25 mouse cellular contexts compared by ENCODE assay signal in genomic region chr10:61488522-61489110, GRCm38 (mm10). TPM values are rescaled to one million over a fixed set of nuclear protein-coding genes. Genes with fewer than 3 reads are reported as not detected.
DNase-seq lines count a peak whose midpoint lies in the region; ATAC-seq lines count a peak whose summit lies in the region.
"Had no signal": no experiment of that assay in that cellular context is flagged by ENCODE, and none has a peak within 500 bp of the region (broad histone marks: within the 10 kb centered on the region; RNA-seq: fewer than 3 reads in every experiment).

No protein-coding gene starts in this region.

- WGBS in liver, embryonic 12.5 days (ENCODE audit: insufficient replicate concordance), result 74% methylated on average over 6 of the region's 6 CpGs
- WGBS in liver, embryonic 11.5 days, result 81% methylated on average over 6 of the region's 6 CpGs

- peaks cover 62% of the 10 kb centered on the region for H3K4me1 ChIP-seq in liver, embryonic 12.5 days
- H3K4me1 ChIP-seq in liver, embryonic 11.5 days (replicated peaks; ENCODE audit: control insufficient read depth, insufficient read depth, low read length), result peaks cover 9% of the 10 kb centered on the region
- H3K4me1 ChIP-seq: embryonic facial prominence, embryonic 12.5 days; embryonic facial prominence, embryonic 15.5 days had no signal

- no peak overlapping the region for H3K4me2 ChIP-seq in liver, embryonic 12.5 days
- H3K4me2 ChIP-seq in liver, embryonic 11.5 days, result no peak overlapping the region
- H3K4me2 ChIP-seq: embryonic facial prominence, embryonic 12.5 days; embryonic facial prominence, embryonic 15.5 days; heart, embryonic 13.5 days; hindbrain, embryonic 14.5 days had no signal

- H3K27me3 ChIP-seq in liver, embryonic 12.5 days (replicated peaks), result no peaks in the 10 kb centered on the region
- no peaks in the 10 kb centered on the region for H3K27me3 ChIP-seq in liver, embryonic 11.5 days (replicated peaks; ENCODE audit: control insufficient read depth, insufficient read depth, low read length)
- H3K27me3 ChIP-seq: embryonic facial prominence, embryonic 12.5 days; embryonic facial prominence, embryonic 15.5 days; heart, embryonic 13.5 days had no signal

- no peak for ATAC-seq in liver, embryonic 12.5 days
- no peak for ATAC-seq in liver, embryonic 11.5 days (replicated peaks; ENCODE audit: low FRiP score)
- ATAC-seq: activated CD4-positive, CD25-positive, alpha-beta regulatory T cell, adult 4 months; forebrain, embryonic 14.5 days; forebrain, postnatal 0 days; hindbrain, postnatal 0 days; inflammation-experienced regulatory T-cells, adult 6 months; intestine, embryonic 16.5 days had no signal

- no peaks in the 10 kb centered on the region for H3K36me3 ChIP-seq in liver, embryonic 12.5 days
- H3K36me3 ChIP-seq in liver, embryonic 11.5 days (ENCODE audit: control insufficient read depth, insufficient read depth, low read length), result no peaks in the 10 kb centered on the region
- H3K36me3 ChIP-seq: embryonic facial prominence, embryonic 12.5 days; embryonic facial prominence, embryonic 15.5 days; heart, embryonic 10.5 days; heart, embryonic 13.5 days had no signal

- no peak overlapping the region for H3K9ac ChIP-seq in liver, embryonic 12.5 days
- H3K9ac ChIP-seq in liver, embryonic 11.5 days (ENCODE audit: low read depth, low read length), result no peak overlapping the region
- H3K9ac ChIP-seq: embryonic facial prominence, embryonic 12.5 days; embryonic facial prominence, embryonic 15.5 days; forebrain, postnatal 0 days; heart, embryonic 13.5 days; hindbrain, embryonic 14.5 days had no signal

- peak; percentile 36 to 72 for DNase-seq in adrenal gland, adult (ENCODE audit: inconsistent age in 2 of 2, low spot score in 1 of 2)
- no peak for DNase-seq in adrenal gland, postnatal 14 days
- peak; percentile 29 to 38 for DNase-seq in adrenal gland, postnatal 36 days
- no peak for DNase-seq in adrenal gland, postnatal 4 days (ENCODE audit: low spot score in 2 of 2)
- DNase-seq in liver, embryonic 11.5 days (ENCODE audit: low spot score), result no peak
- DNase-seq: cerebellum, adult 11 months; cerebellum, adult 2 months; cerebellum, adult 9-11 months; cerebellum, postnatal 25 days; forebrain, postnatal 0 days; gastrocnemius, postnatal 36 days; heart, adult 2 months; heart, postnatal 14 days; heart, postnatal 4 days had no signal

- H3K9me3 ChIP-seq in liver, embryonic 12.5 days (replicated peaks), result no peaks in the 10 kb centered on the region
- H3K9me3 ChIP-seq in liver, embryonic 11.5 days (ENCODE audit: control insufficient read depth, low read length), result no peaks in the 10 kb centered on the region
- H3K9me3 ChIP-seq: embryonic facial prominence, embryonic 12.5 days; embryonic facial prominence, embryonic 15.5 days; heart, embryonic 10.5 days; heart, embryonic 13.5 days had no signal

- H3K27ac ChIP-seq in liver, embryonic 12.5 days, result peak overlapping the region; percentile 10; the same call in 1 of the 2 replicates
- H3K27ac ChIP-seq in liver, embryonic 11.5 days (ENCODE audit: low read depth, low read length), result no peak overlapping the region
- H3K27ac ChIP-seq: embryonic facial prominence, embryonic 12.5 days; embryonic facial prominence, embryonic 15.5 days; heart, adult 2 months; heart, embryonic 10.5 days; heart, embryonic 13.5 days; hindbrain, embryonic 14.5 days; hindbrain, postnatal 0 days had no signal

- no peak overlapping the region for H3K4me3 ChIP-seq in liver, embryonic 12.5 days
- no peak overlapping the region for H3K4me3 ChIP-seq in liver, embryonic 11.5 days (ENCODE audit: low read depth, low read length)
- H3K4me3 ChIP-seq: embryonic facial prominence, embryonic 12.5 days; embryonic facial prominence, embryonic 15.5 days; heart, adult 2 months; heart, embryonic 10.5 days; heart, embryonic 13.5 days had no signal

RNA-seq across cellular contexts. Expression of gene Lrrc20, which starts 13.0 kb away (rescaled TPM):
- total RNA-seq in adrenal gland, postnatal 14 days (2021), result 11.7 and 15.5 TPM in 2 replicates
- 10 to 100 TPM; 15.1 to 24.4 TPM for total RNA-seq in adrenal gland, postnatal 36 days (2021)
- total RNA-seq in adrenal gland, postnatal 4 days (2021), result 10 to 100 TPM; 12.2 to 13.8 TPM
- polyA plus RNA-seq in liver, embryonic 12.5 days (2016; fragmentation: Nextera tagmentation; extraction: Ambion mirVana), result 9.1 and 10.2 TPM in 2 replicates
- polyA plus RNA-seq in liver, embryonic 11.5 days (2014; fragmentation: Nextera tagmentation; extraction: Ambion mirVana), result 12.0 and 14.1 TPM in 2 replicates

RNA-seq across cellular contexts. Expression of gene Eif4ebp2, which starts 36.2 kb away (rescaled TPM):
- total RNA-seq in adrenal gland, postnatal 14 days (2021), result 109 and 114 TPM in 2 replicates
- 100 to 1,000 TPM; 100 to 110 TPM for total RNA-seq in adrenal gland, postnatal 36 days (2021)
- total RNA-seq in adrenal gland, postnatal 4 days (2021), result 100 to 1,000 TPM; 112 to 123 TPM
- 55.2 and 57.6 TPM in 2 replicates for polyA plus RNA-seq in liver, embryonic 12.5 days (2016; fragmentation: Nextera tagmentation; extraction: Ambion mirVana)
- polyA plus RNA-seq in liver, embryonic 11.5 days (2014; fragmentation: Nextera tagmentation; extraction: Ambion mirVana), result 27.1 and 33.3 TPM in 2 replicates

Comparison
In these comparisons a context has a peak if more than half of its experiments do, and no peak if none do; other contexts are left out.
1. DNase-seq: peak in adrenal gland, adult (2 of 2) and adrenal gland, postnatal 36 days (2 of 2); none in adrenal gland, postnatal 14 days (single experiment), adrenal gland, postnatal 4 days (0 of 2) and liver, embryonic 11.5 days (single experiment).